Mouse (Mus musculus) megakaryocyte, embryonic 14.5 days (primary cell): ENCODE measurements at regions not wholly inside any gene's neighbourhood (a gene's known extent, or its start where the extent isn't known, plus 50 kb on each side); places are given as distances from the start of the nearest gene placed in this dataset.

Experiments
- FLI1 ChIP-seq: IDR thresholded peaks from 2 replicates; pipeline ENCODE4 v1.6.1; 2012; ENCODE audit warnings: low read length, inconsistent platforms, mixed read lengths
- GATA1 ChIP-seq: IDR thresholded peaks from 3 replicates; pipeline ENCODE4 v1.6.1; 2012; ENCODE audit warnings: mixed read lengths, low read length, inconsistent platforms, borderline replicate concordance

DNA sequence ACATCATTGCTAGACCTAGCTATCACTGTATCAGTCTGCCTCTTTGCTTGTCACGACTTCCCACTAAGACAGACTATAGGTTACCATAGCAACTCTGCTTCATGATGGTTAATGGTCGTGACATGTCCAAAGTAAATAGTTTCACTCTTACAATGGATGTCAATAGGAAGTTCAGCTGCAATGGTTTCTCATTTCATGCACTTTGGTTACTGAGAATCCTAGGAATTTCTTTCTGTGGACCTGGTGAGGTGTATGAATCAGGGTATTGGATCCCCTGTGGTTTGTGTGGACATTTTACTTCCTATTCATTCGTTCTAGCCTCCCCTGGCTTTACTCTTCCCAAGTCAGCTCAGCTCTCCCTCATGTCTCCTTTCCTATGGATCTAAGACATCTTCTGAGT lies 385.5 kb upstream of the Dcn start:
- no peak for TF ChIP-seq FLI1
- no peak for TF ChIP-seq GATA1
